Mouse (Mus musculus) cerebellum, adult 2 months (tissue): ENCODE results near the gene Gadd45a.

ENCODE experiments used
- CTCF ChIP-seq: fragments of 200-500 bp; IDR thresholded peaks from 2 replicates; pipeline ENCODE4 v1.5.1; 2011; ENCODE audit warnings: low read depth, mild to moderate bottlenecking, control low read depth, low read length, moderate library complexity, borderline replicate concordance; ENCODE audit not compliant: insufficient read depth
- POLR2A ChIP-seq: fragments of 200-500 bp; IDR thresholded peaks from 2 replicates; pipeline ENCODE4 v1.6.1; 2011; ENCODE audit warnings: low read length, control low read depth, borderline replicate concordance; ENCODE audit not compliant: insufficient read depth

- no peak for TF ChIP-seq CTCF
- no peak for TF ChIP-seq POLR2A
Observed at GRCm38 (mm10) chr6:67057574-67057973, 20.3 kb upstream of the Gadd45a start.
